Mouse (Mus musculus) liver, embryonic 11.5 days (tissue): ENCODE measurements around the gene Rec8. TPM values are rescaled to one million over a fixed set of nuclear protein-coding genes. Genes with fewer than 3 reads are reported as not detected.

Experiments used
- ATAC-seq: fragments of 200-750 bp; cut with Nextera tagmentation; replicated peaks from 2 replicates; pipeline ENCODE4 v1.8.0; 2017; ENCODE audit warnings: moderate number of reproducible peaks, mild to moderate bottlenecking, moderate TSS enrichment, moderate library complexity; ENCODE audit not compliant: low FRiP score
- DNase-seq: peaks from one replicate; pipeline ENCODE4 v3.0.0-alpha.2; 2017; ENCODE audit warnings: low spot score
- H3K27ac ChIP-seq: fragments of 300-500 bp; sonication (generic); 2 replicates; pipeline ENCODE4 v1.5.1; 2014; ENCODE audit warnings: mild to moderate bottlenecking, low read depth, low read length, control low read depth
- H3K27me3 ChIP-seq: fragments of 300-500 bp; sonication (generic); replicated peaks from 2 replicates; pipeline ENCODE4 v1.6.1; 2014; ENCODE audit warnings: low read length, mixed read lengths; ENCODE audit not compliant: control insufficient read depth, insufficient read depth
- H3K36me3 ChIP-seq: fragments of 300-500 bp; sonication (generic); 2 replicates; pipeline ENCODE4 v1.6.1; 2014; ENCODE audit warnings: mild to moderate bottlenecking, low read length, moderate library complexity, mixed read lengths; ENCODE audit not compliant: control insufficient read depth, insufficient read depth
- H3K4me1 ChIP-seq: fragments of 300-500 bp; sonication (generic); replicated peaks from 2 replicates; pipeline ENCODE4 v1.6.1; 2014; ENCODE audit warnings: low read length, mixed read lengths; ENCODE audit not compliant: control insufficient read depth, insufficient read depth
- H3K4me2 ChIP-seq: fragments of 300-500 bp; sonication (generic); 2 replicates; pipeline ENCODE4 v1.6.1; 2014; ENCODE audit warnings: mild to moderate bottlenecking, control low read depth, moderate library complexity
- H3K4me3 ChIP-seq: fragments of 300-500 bp; sonication (generic); 2 replicates; pipeline ENCODE4 v1.5.1; 2014; ENCODE audit warnings: low read depth, low read length, control low read depth
- H3K9ac ChIP-seq: fragments of 300-500 bp; sonication (generic); 2 replicates; pipeline ENCODE4 v1.6.1; 2014; ENCODE audit warnings: low read depth, low read length, control low read depth
- H3K9me3 ChIP-seq: fragments of 300-500 bp; sonication (generic); 2 replicates; pipeline ENCODE4 v1.6.1; 2016; ENCODE audit warnings: low read length, inconsistent platforms, mixed read lengths; ENCODE audit not compliant: control insufficient read depth
- WGBS: fragments of 180-500 bp; shearing (Covaris S2); extraction: QIAGEN DNeasy Blood & Tissue Kit; methylation state at CpG from one replicate; pipeline ENCODE4 v1.1.7; 2014; 5-methylcytosine and 5-hydroxymethylcytosine counted together
- polyA plus RNA-seq: library from polyadenylated mRNA; unstranded; fragments of >200 nt; fragmentation: Nextera tagmentation; extraction: Ambion mirVana; gene quantifications from 2 replicates; pipeline ENCODE4 v1.2.1, GENCODE M21; 2014

The Rec8 gene
- polyA plus RNA-seq, 1 experiment from 2014 or later, result 5.2 TPM

DNA sequence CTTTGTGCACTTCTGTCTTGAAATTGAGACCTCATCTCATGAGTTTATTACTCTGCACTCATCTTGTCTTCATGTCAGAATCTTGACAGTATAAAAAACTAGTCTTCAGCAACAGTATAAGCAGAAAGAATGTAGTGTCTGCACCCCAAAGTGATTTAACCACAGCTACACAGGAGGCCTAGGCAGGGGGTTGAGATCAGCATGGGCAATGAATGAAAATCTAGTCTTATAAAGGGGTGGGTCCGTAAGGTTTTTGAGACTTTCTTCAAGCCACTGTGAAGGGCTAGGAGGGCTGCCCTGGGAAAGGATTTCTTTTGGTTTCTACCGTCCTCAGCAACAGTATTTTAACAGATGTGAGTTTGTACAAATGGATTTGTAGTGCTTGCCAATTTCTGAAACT is 42.8 kb downstream of the Rec8 start:
- peak overlapping the region; percentile 64 for H3K4me2 ChIP-seq
- peak; percentile 13; the same call in 1 of the 2 replicates for ATAC-seq
- no peak overlapping the region for H3K27ac ChIP-seq
- H3K4me3 ChIP-seq, result peak overlapping the region; percentile 71
- no peaks in the 10 kb centered on the region for H3K27me3 ChIP-seq
- no peak overlapping the region for H3K9ac ChIP-seq
- H3K9me3 ChIP-seq, result no peaks in the 10 kb centered on the region
- peaks cover 10% of the 10 kb centered on the region; the same call in 1 of the 2 replicates for H3K36me3 ChIP-seq
- DNase-seq, result no peak
- peaks cover 8% of the 10 kb centered on the region; the same call in 1 of the 2 replicates for H3K4me1 ChIP-seq
- WGBS, result 59% methylated on average over 2 of the region's 2 CpGs

GRCm38 (mm10) chr14:55671486-55671832 is 53.6 kb downstream of the Rec8 start:
- peak; percentile 42 for ATAC-seq
- peaks cover 9% of the 10 kb centered on the region for H3K4me1 ChIP-seq
- H3K4me3 ChIP-seq, result peak overlapping the region; percentile 71
- H3K36me3 ChIP-seq, result peaks cover 9% of the 10 kb centered on the region; the same call in 1 of the 2 replicates
- H3K27ac ChIP-seq, result peak overlapping the region; percentile 86
- under 1% methylated on average over 12 of the region's 12 CpGs for WGBS
- DNase-seq, result no peak
- H3K9ac ChIP-seq, result peak overlapping the region; percentile 82
- peak overlapping the region; percentile 93 for H3K4me2 ChIP-seq
- no peaks in the 10 kb centered on the region for H3K9me3 ChIP-seq
- no peaks in the 10 kb centered on the region for H3K27me3 ChIP-seq

GRCm38 (mm10) chr14:55671833-55672740 is 54.2 kb downstream of the Rec8 start, which contains the start of the genes Gmpr2 and Nedd8:
Gmpr2 (plus strand) TSS chr14:55671941.
Nedd8 (minus strand) TSS chr14:55672124.
- ATAC-seq (peak; percentile 98), DNase-seq (peak; percentile 92)
- under 1% methylated on average over 38 of the region's 38 CpGs for whole genome bisulfite sequencing
- Histone ChIP-seq H3K27me3 (no peaks in the 10 kb centered on the region), H3K9ac (peak within 1 kb of the TSS; percentile 82), H3K27ac (peak within 1 kb of the TSS; percentile 86), H3K4me2 (peak within 1 kb of the TSS; percentile 93), H3K4me3 (peak within 1 kb of the TSS; percentile 71), H3K36me3 (peaks cover 11% of the 10 kb centered on the region), H3K4me1 (peaks cover 9% of the 10 kb centered on the region), H3K9me3 (no peaks in the 10 kb centered on the region)

DNA sequence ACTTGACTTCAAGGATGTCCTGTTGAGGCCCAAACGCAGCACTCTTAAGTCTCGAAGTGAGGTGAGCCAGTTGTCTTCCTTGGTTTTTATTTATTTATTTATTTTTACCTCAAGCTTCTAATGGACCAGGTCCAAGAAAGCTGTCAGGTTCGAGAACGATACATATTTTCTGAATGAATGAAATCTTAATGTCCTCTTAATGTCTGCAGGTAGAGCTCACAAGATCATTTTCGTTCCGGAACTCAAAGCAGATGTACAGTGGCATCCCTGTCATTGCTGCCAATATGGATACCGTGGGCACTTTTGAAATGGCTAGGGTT is 54.9 kb downstream of the Rec8 start:
- Histone ChIP-seq H3K27me3 (no peaks in the 10 kb centered on the region), H3K4me1 (peaks cover 9% of the 10 kb centered on the region), H3K9ac (peak overlapping the region; percentile 47), H3K27ac (peak overlapping the region; percentile 86), H3K4me3 (peak overlapping the region; percentile 71), H3K36me3 (peaks cover 15% of the 10 kb centered on the region), H3K4me2 (peak overlapping the region; percentile 93), H3K9me3 (no peaks in the 10 kb centered on the region)
- 67% methylated on average over 7 of the region's 7 CpGs for WGBS
- ATAC-seq (no peak), DNase-seq (no peak)

Other genes starting within 250 kb of the Rec8 start
- 58.7 and 59.4 TPM in 2 replicates for gene Dhrs4, start 139.3 kb upstream of the Rec8 start, polyA plus RNA-seq
- 2.7 and 3.0 TPM in 2 replicates for gene Carmil3, start 127.4 kb upstream of the Rec8 start, polyA plus RNA-seq
- gene Cpne6, start 107.6 kb upstream of the Rec8 start, polyA plus RNA-seq, result 0.16 and 0.49 TPM in 2 replicates
- not detected in 2 replicates for gene Nrl, start 93.1 kb upstream of the Rec8 start, polyA plus RNA-seq
- gene Pck2, start 77.8 kb upstream of the Rec8 start, polyA plus RNA-seq, result 49.8 and 50.9 TPM in 2 replicates
- gene Dcaf11, start 58.0 kb upstream of the Rec8 start, polyA plus RNA-seq, result 72.1 and 73.6 TPM in 2 replicates
- 2.3 and 3.3 TPM in 2 replicates for gene A730061H03Rik, start 57.6 kb upstream of the Rec8 start, polyA plus RNA-seq
- 2.2 and 2.6 TPM in 2 replicates for gene Fitm1, start 42.4 kb upstream of the Rec8 start, polyA plus RNA-seq
- gene Psme1, start 39.9 kb upstream of the Rec8 start, polyA plus RNA-seq, result 172 and 177 TPM in 2 replicates
- gene Emc9, start 32.7 kb upstream of the Rec8 start, polyA plus RNA-seq, result 44.5 and 46.2 TPM in 2 replicates
- 256 and 277 TPM in 2 replicates for gene Psme2, start 26.9 kb upstream of the Rec8 start, polyA plus RNA-seq
- 21.2 and 23.1 TPM in 2 replicates for gene Rnf31, start 26.3 kb upstream of the Rec8 start, polyA plus RNA-seq
- 11.6 and 13.0 TPM in 2 replicates for gene Irf9, start 14.5 kb upstream of the Rec8 start, polyA plus RNA-seq
- 90.1 and 92.1 TPM in 2 replicates for gene Ipo4, start 17.9 kb downstream of the Rec8 start, polyA plus RNA-seq
- gene Gm49378, start 19.9 kb downstream of the Rec8 start, polyA plus RNA-seq, result 2.7 and 2.8 TPM in 2 replicates
- 79.8 and 83.8 TPM in 2 replicates for gene Tm9sf1, start 25.8 kb downstream of the Rec8 start, polyA plus RNA-seq
- gene Tssk4, start 32.1 kb downstream of the Rec8 start, polyA plus RNA-seq, result 0.47 and 0.49 TPM in 2 replicates
- 40.2 and 43.8 TPM in 2 replicates for gene Mdp1, start 42.5 kb downstream of the Rec8 start, polyA plus RNA-seq
- gene Gmpr2, start 53.9 kb downstream of the Rec8 start, polyA plus RNA-seq, result 54.9 and 58.0 TPM in 2 replicates
- gene Nedd8, start 54.1 kb downstream of the Rec8 start, polyA plus RNA-seq, result 489 and 507 TPM in 2 replicates
- gene Tinf2, start 63.8 kb downstream of the Rec8 start, polyA plus RNA-seq, result 42.3 and 44.9 TPM in 2 replicates
- 3.0 and 3.3 TPM in 2 replicates for gene Tgm1, start 95.9 kb downstream of the Rec8 start, polyA plus RNA-seq
- 22.8 and 24.0 TPM in 2 replicates for gene Rabggta, start 104.2 kb downstream of the Rec8 start, polyA plus RNA-seq
- 48.8 and 53.9 TPM in 2 replicates for gene Dhrs1, start 127.7 kb downstream of the Rec8 start, polyA plus RNA-seq
- gene Nop9, start 127.7 kb downstream of the Rec8 start, polyA plus RNA-seq, result 70.6 and 76.1 TPM in 2 replicates
- gene Cideb, start 140.4 kb downstream of the Rec8 start, polyA plus RNA-seq, result 8.9 and 9.1 TPM in 2 replicates
- 1.5 and 1.8 TPM in 2 replicates for gene Ltb4r2, start 143.4 kb downstream of the Rec8 start, polyA plus RNA-seq
- gene Ltb4r1, start 147.9 kb downstream of the Rec8 start, polyA plus RNA-seq, result 1.6 and 1.9 TPM in 2 replicates
- gene Adcy4, start 166.1 kb downstream of the Rec8 start, polyA plus RNA-seq, result 3.9 and 4.8 TPM in 2 replicates
- gene Ripk3, start 170.8 kb downstream of the Rec8 start, polyA plus RNA-seq, result 51.6 and 52.1 TPM in 2 replicates
- 15.1 and 15.3 TPM in 2 replicates for gene Nfatc4, start 205.1 kb downstream of the Rec8 start, polyA plus RNA-seq
- 12.0 and 12.2 TPM in 2 replicates for gene Nynrin, start 236.0 kb downstream of the Rec8 start, polyA plus RNA-seq